Mouse (Mus musculus) layer of hippocampus, postnatal 14 days (tissue): ENCODE measurements around the gene Kctd21. TPM values are rescaled to one million over a fixed set of nuclear protein-coding genes. Genes with fewer than 3 reads are reported as not detected.

Experiments
- DNase-seq, 2 experiments: peaks; one replicate each; pipeline ENCODE4 v3.0.0; 2021 to 2022; ENCODE audit warnings: low spot score in 2 of 2, mixed read lengths in 1 of 2
- total RNA-seq, 2 experiments: library from RNA; stranded (reverse); gene quantifications; 2 replicates each; pipeline ENCODE4 v1.2.3; 2021

The Kctd21 gene
- total RNA-seq, 2 experiments from 2014 or later: 8.9 to 11.5 TPM

- DNase-seq: no peak
Observed at GRCm38 (mm10) chr7:97383496-97384132, 51.5 kb downstream of the Kctd21 start.

GRCm38 (mm10) chr7:97386106-97386805 is 54.1 kb downstream of the Kctd21 start:
- DNase-seq: peak in 1 of 2 experiments; percentile 51

DNA sequence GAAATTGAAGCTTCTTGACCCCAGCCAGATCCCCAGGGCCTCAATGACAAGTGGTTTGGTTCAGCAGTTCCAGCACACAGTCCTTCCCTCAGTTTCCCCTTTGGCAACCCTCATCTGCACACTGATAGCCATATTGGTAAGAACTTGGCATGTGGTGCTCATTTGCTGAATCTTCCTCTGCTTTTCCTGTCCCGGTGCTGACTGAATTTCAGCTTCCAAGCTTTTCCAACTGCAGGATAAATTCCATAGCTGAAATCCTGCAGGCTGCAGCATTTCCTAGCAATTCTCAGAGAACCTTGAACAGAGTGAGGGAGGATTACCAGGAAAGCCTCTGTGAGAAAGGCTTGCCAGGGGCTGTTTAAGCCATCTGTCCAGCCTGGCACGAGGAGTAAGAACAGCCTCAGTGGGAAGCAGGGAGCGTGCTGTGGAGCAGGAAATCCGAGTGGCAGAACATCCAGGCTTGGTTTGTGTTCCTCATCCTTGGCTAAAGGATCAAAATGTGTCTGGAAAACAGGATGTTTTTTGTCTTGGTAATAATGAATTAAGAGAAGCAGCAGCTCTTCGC is 54.8 kb downstream of the Kctd21 start:
- peak; percentile 81 to 95 for DNase-seq

- no peak for DNase-seq
Observed at GRCm38 (mm10) chr7:97387561-97388147, 55.5 kb downstream of the Kctd21 start.

GRCm38 (mm10) chr7:97388541-97388940 is 56.4 kb downstream of the Kctd21 start:
- DNase-seq: no peak

DNA sequence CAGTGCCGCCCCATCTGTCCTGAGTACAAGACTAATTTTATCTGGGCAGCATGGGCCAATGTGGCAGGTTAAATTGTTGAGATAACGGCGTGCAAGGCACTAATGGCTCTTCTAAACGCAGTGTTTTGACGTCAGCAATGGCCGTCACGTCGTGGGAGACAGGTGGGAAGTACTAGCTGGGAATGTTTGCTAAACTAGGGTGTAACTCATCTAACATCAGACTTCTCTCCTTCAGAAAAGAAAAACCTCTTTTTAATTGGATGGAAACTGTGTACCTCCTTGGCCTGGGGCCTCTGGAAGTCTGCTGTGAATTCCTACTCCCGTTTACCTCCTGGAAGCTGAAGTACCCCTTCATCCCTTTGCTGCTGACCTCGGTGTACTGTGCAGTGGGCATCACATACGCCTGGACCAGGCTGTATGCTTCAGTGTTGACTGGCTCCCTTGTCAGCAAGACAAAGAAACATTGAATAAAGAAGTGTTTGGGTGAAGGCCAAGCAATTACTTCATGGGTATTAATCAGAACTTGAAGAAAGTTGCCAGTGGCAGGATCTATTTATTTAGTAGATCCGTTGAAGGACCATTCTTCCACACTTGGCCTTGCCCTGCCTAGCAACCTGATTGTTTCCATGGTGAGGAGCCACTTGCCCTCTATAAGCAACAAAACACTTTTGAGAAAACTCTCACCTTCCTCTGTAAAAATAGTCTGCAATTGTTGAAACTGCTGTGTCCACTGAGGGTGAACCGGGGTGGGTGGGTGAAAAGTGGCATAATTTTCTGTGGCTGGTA is 59.4 kb downstream of the Kctd21 start:
- peak in 1 of 2 experiments; percentile 67 for DNase-seq

- DNase-seq: no peak
Observed at GRCm38 (mm10) chr7:97392079-97392445, 59.9 kb downstream of the Kctd21 start.

- no peak for DNase-seq
Observed at GRCm38 (mm10) chr7:97394375-97394774, 62.2 kb downstream of the Kctd21 start.

DNA sequence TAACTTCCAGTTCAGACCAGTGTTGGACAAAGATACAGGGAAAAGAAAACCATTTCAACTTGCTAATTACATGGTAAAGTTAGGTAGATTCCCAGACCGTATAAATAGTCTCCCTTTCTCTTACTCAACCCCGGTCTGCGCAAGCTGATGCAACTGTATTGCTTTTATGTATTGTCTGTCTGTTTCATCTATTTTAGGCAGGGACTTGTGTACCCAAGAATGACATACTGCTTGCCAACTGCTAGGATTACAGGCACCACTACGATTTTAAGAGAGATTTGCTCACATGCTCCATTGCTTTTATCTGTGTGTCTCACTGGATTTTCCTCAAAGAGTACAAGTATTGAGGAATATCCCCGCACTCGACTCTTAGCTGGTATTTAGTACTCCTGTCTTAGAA is 66.8 kb downstream of the Kctd21 start:
- no peak for DNase-seq

Other genes starting within 250 kb of the Kctd21 start
- 10 to 100 TPM; 11.9 to 12.4 TPM for gene Usp35, start 307 bp upstream of the Kctd21 start, total RNA-seq
- gene Alg8, start 39.3 kb downstream of the Kctd21 start, total RNA-seq: 10 to 100 TPM; 11.4 TPM
- gene Ndufc2, start 67.7 kb downstream of the Kctd21 start, total RNA-seq: 100 to 1,000 TPM; 267 TPM
- 10 to 100 TPM; 29.1 to 31.5 TPM for gene Thrsp, start 85.4 kb downstream of the Kctd21 start, total RNA-seq
- 1 to 10 TPM; 2.3 to 3.6 TPM for gene Kctd14, start 119.0 kb downstream of the Kctd21 start, total RNA-seq
- 10 to 100 TPM; 31.4 to 33.1 TPM for gene Ints4, start 148.6 kb downstream of the Kctd21 start, total RNA-seq
- gene Aamdc, start 247.2 kb downstream of the Kctd21 start, total RNA-seq: 10 to 100 TPM; 43.7 to 44.5 TPM
- 10 to 100 TPM; 43.5 to 45.3 TPM for gene Rsf1, start 247.6 kb downstream of the Kctd21 start, total RNA-seq